Mouse (Mus musculus): Measurements from ENCODE around the gene Fmnl2.

- TF ChIP-seq ZC3H11A (IDR thresholded peaks at IDR 0.05; ENCODE audit: low read depth, low read length) (no peak), ZNF384 (IDR thresholded peaks at IDR 0.05; ENCODE audit: low read depth, low read length) (no peak), MEF2A (IDR thresholded peaks at IDR 0.05; ENCODE audit: borderline replicate concordance, low read depth, low read length) (no peak), MAFK (IDR thresholded peaks at IDR 0.05; ENCODE audit: insufficient replicate concordance, low read length) (no peak), UBTF (IDR thresholded peaks at IDR 0.05; ENCODE audit: low read depth, low read length) (no peak), CTCF (conservative IDR thresholded peaks at IDR 0.05 in 1 of 2, IDR thresholded peaks at IDR 0.05 in 1 of 2; ENCODE audit: low read depth in 2 of 2, low read length in 2 of 2) (no peak), MAX (IDR thresholded peaks at IDR 0.05; ENCODE audit: low read length) (no peak), EP300 (IDR thresholded peaks at IDR 0.05; ENCODE audit: low read length) (no peak), SMC3 (IDR thresholded peaks at IDR 0.05; ENCODE audit: low read depth, low read length) (no peak), MXI1 (IDR thresholded peaks at IDR 0.05; ENCODE audit: low read depth, low read length) (no peak), POLR2A (IDR thresholded peaks at IDR 0.05; ENCODE audit: low read depth, low read length) (no peak), CHD1 (IDR thresholded peaks at IDR 0.05; ENCODE audit: low read depth, low read length) (no peak), USF2 (conservative IDR thresholded peaks at IDR 0.05; ENCODE audit: low read depth, low read length) (no peak)
These were observed 248.4 kb downstream of the Fmnl2 start for GRCm38 (mm10) chr2:53106056-53106455.

Measured in CH12.LX (cell line).